Mouse (Mus musculus): ENCODE data around the gene Wfdc16. TPM values are rescaled to one million over a fixed set of nuclear protein-coding genes. Genes with fewer than 3 reads are reported as not detected.

Wfdc16 gene
- polyA plus RNA-seq (2016; fragmentation: Nextera tagmentation; extraction: Ambion mirVana): not detected in 2 replicates

DNA sequence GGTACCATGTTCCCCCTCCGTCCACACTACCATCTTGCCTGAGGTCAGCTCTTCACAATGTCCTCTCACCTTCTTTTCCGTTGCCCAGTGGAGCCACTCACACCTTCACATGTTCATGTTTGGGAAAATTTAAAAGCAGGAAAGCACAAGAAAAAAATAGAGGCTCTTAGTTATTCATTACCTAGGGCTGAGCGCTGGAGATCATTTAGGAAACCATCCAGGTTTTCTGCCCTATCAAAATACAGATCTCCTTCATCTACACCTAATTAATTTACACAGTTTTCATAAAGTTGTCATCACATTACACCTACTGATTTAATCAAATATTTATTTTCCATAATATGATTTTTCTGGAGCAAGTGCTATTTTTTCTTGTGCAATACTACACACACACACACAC is at the start of gene Wfdc16:
Wfdc16 (minus strand) TSS at position 101 of the 400 bp plus-strand sequence.
- whole genome bisulfite sequencing (ENCODE audit: insufficient replicate concordance): 72% methylated on average over 3 of the region's 3 CpGs
- Histone ChIP-seq H3K27ac (no peak within 1 kb of the TSS), H3K36me3 (no peaks in the 10 kb centered on the region), H3K4me3 (no peak within 1 kb of the TSS), H3K9me3 (replicated peaks) (no peaks in the 10 kb centered on the region; the same call in 1 of the 2 replicates), H3K4me2 (no peak within 1 kb of the TSS), H3K9ac (no peak within 1 kb of the TSS), H3K27me3 (replicated peaks) (no peaks in the 10 kb centered on the region), H3K4me1 (no peaks in the 10 kb centered on the region)
- no peak for ATAC-seq

GRCm38 (mm10) chr2:164684807-164685206 is 46.2 kb upstream of the Wfdc16 start, which contains the start of gene Wfdc13:
Gene Wfdc13, plus strand, starts transcription at chr2:164685107.
- WGBS (ENCODE audit: insufficient replicate concordance): 53% methylated on average over 3 of the region's 3 CpGs
- Histone ChIP-seq H3K4me3 (no peak within 1 kb of the TSS), H3K36me3 (no peaks in the 10 kb centered on the region), H3K9ac (no peak within 1 kb of the TSS), H3K4me2 (no peak within 1 kb of the TSS), H3K4me1 (no peaks in the 10 kb centered on the region), H3K9me3 (replicated peaks) (no peaks in the 10 kb centered on the region), H3K27me3 (replicated peaks) (0 out of 2 replicates have a peak, but pooled peaks cover 6% of the 10 kb centered on the region), H3K27ac (no peak within 1 kb of the TSS)
- no peak for ATAC-seq

DNA sequence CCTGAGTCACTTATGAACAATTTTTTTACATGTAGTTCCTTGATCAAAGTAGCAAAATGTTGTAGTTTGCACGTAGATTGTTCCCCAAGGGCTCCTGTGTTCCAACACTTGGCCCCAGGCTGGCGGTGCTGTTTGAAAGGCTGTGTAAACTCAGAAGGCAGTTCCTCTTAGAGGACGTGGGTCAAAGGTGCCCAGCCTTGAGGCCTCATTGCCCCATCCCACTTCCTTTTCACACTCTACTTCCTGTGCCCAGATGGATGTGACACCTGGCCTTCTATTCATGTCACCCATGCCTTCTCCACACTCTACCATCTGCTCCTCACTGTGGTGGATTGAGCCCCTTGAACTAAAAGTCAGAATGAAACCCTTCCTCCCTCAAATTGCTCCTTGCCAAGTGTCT is 41.3 kb upstream of the Wfdc16 start:
- WGBS (ENCODE audit: insufficient replicate concordance): 35% methylated on average over 3 of the region's 3 CpGs
- ATAC-seq: no peak
- no peak overlapping the region for H3K27ac ChIP-seq

GRCm38 (mm10) chr2:164678848-164679625 is 40.4 kb upstream of the Wfdc16 start:
- 20% methylated on average over 19 of the region's 19 CpGs for WGBS (ENCODE audit: insufficient replicate concordance)
- Histone ChIP-seq H3K4me1 (peaks cover 7% of the 10 kb centered on the region; the same call in 1 of the 2 replicates), H3K9ac (no peak overlapping the region), H3K36me3 (no peaks in the 10 kb centered on the region), H3K27ac (no peak overlapping the region), H3K4me3 (peak overlapping the region; percentile 32), H3K4me2 (peak overlapping the region; percentile 54), H3K9me3 (replicated peaks) (no peaks in the 10 kb centered on the region), H3K27me3 (replicated peaks) (no peaks in the 10 kb centered on the region)
- ATAC-seq: peak; percentile 65

More for the DNA sequence above, 41.3 kb upstream of the Wfdc16 start:
- no peaks in the 10 kb centered on the region for H3K27me3 ChIP-seq (replicated peaks)
- H3K4me1 ChIP-seq: peaks cover 7% of the 10 kb centered on the region; the same call in 1 of the 2 replicates
- no peaks in the 10 kb centered on the region for H3K9me3 ChIP-seq (replicated peaks)
- no peak overlapping the region for H3K9ac ChIP-seq
- H3K36me3 ChIP-seq: no peaks in the 10 kb centered on the region
- no peak overlapping the region for H3K4me3 ChIP-seq
- no peak overlapping the region for H3K4me2 ChIP-seq

DNA sequence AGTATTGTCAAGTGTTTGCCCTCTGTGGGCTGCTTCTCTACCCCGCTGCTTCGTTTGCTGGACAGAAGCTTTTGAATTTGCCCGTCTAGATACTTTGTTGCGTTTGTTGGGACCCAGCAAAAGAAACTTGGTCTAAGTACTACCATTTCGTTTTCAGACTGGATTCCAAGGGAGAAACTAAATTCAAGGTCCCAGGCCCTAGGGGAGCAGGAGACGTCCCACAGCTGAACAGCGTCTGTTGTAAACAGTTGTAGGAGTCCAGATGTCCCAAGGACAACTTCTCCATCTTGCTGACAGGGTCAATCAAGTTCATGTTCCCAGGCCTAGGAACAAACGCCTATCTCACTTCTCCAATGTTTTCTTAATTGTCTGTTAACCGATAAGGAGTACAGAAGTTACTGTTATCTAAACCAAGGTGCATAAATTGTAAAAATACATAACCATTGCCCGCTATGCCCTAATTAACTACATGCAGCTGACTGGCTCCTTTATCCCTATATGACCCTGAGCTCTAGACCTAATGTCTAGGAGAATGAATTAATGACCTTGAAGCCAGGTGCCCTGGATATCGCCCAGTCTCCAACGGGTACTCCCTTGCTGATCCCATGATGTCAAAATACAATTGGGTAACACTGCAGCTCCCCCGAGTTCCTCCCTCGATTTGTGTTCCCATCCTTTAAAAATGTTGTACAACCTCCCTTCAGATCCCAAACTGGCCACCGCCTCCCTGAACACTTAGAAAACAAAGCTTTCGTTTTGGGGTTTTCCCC is 38.5 kb upstream of the Wfdc16 start:
- Histone ChIP-seq H3K4me3 (no peak overlapping the region), H3K4me2 (no peak overlapping the region)

GRCm38 (mm10) chr2:164676103-164676502 is 37.5 kb upstream of the Wfdc16 start:
- 66% methylated on average over 7 of the region's 7 CpGs for WGBS (ENCODE audit: insufficient replicate concordance)
- Histone ChIP-seq H3K27me3 (replicated peaks) (no peaks in the 10 kb centered on the region), H3K9me3 (replicated peaks) (no peaks in the 10 kb centered on the region), H3K36me3 (no peaks in the 10 kb centered on the region), H3K4me3 (no peak overlapping the region), H3K4me2 (no peak overlapping the region), H3K4me1 (peaks cover 7% of the 10 kb centered on the region; the same call in 1 of the 2 replicates), H3K9ac (no peak overlapping the region), H3K27ac (no peak overlapping the region)
- no peak for ATAC-seq

More for the DNA sequence above, 38.5 kb upstream of the Wfdc16 start:
- no peak overlapping the region for H3K9ac ChIP-seq
- peaks cover 7% of the 10 kb centered on the region; the same call in 1 of the 2 replicates for H3K4me1 ChIP-seq
- H3K27me3 ChIP-seq (replicated peaks): no peaks in the 10 kb centered on the region
- ATAC-seq: no peak
- no peaks in the 10 kb centered on the region for H3K9me3 ChIP-seq (replicated peaks)
- H3K36me3 ChIP-seq: no peaks in the 10 kb centered on the region
- WGBS (ENCODE audit: insufficient replicate concordance): 66% methylated on average over 16 of the region's 16 CpGs
- H3K27ac ChIP-seq: no peak overlapping the region

DNA sequence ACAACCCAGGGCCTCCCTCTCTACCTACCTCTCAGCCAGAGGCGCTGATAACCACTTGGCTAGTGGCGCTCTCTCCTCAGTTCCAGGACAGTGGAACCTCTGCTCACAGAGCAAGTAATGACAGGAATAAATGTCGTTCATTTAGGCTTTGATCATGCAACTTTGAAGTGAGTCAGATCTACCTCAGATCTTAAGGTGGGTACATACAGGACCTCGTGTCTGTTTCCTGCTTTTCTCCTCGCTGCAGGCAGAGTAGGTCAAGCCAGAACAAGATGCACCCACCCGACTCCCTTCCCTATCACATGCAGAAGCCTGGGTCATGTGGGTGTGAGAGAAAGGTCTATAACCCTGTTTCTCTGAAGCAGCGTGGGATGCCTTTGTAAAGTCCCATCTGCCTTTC is 35.4 kb upstream of the Wfdc16 start, which contains the start of gene Wfdc11:
Wfdc11 (minus strand) TSS at position 101 of the 400 bp plus-strand sequence.
- Histone ChIP-seq H3K36me3 (no peaks in the 10 kb centered on the region), H3K4me2 (no peak within 1 kb of the TSS), H3K4me3 (no peak within 1 kb of the TSS), H3K4me1 (0 out of 2 replicates have a peak, but pooled peaks cover 4% of the 10 kb centered on the region), H3K27me3 (replicated peaks) (no peaks in the 10 kb centered on the region), H3K9ac (no peak within 1 kb of the TSS), H3K27ac (no peak within 1 kb of the TSS), H3K9me3 (replicated peaks) (no peaks in the 10 kb centered on the region)
- ATAC-seq: no peak
- WGBS (ENCODE audit: insufficient replicate concordance): 59% methylated on average over 7 of the region's 7 CpGs

DNA sequence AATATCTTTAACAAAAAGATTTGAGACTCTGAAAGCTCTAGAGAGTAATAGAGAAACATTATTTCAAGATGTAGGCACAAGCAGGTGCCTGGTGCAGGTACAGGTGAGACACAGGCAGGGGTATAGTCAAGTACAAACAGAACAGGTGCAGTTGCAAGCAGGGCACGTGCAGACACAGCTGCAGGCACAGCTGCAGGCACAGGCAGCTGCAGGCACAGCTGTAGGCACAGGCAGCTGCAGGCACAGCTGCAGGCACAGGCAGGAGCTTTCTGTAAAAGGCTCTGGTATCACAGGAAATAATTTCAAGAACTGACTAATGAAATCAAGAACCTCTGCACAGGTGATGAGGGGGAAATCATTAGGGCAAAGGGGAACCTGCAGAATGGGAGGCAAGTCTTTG is 32.3 kb upstream of the Wfdc16 start:
- no peaks in the 10 kb centered on the region for H3K36me3 ChIP-seq
- no peak for ATAC-seq
- no peaks in the 10 kb centered on the region for H3K4me1 ChIP-seq
- H3K9me3 ChIP-seq (replicated peaks): peaks cover 7% of the 10 kb centered on the region; the same call in 1 of the 2 replicates
- no peak overlapping the region for H3K27ac ChIP-seq
- no peak overlapping the region for H3K9ac ChIP-seq
- no peak overlapping the region for H3K4me2 ChIP-seq
- no peaks in the 10 kb centered on the region for H3K27me3 ChIP-seq (replicated peaks)
- 13% methylated on average over 1 of the region's 1 CpGs for WGBS (ENCODE audit: insufficient replicate concordance)
- no peak overlapping the region for H3K4me3 ChIP-seq

DNA sequence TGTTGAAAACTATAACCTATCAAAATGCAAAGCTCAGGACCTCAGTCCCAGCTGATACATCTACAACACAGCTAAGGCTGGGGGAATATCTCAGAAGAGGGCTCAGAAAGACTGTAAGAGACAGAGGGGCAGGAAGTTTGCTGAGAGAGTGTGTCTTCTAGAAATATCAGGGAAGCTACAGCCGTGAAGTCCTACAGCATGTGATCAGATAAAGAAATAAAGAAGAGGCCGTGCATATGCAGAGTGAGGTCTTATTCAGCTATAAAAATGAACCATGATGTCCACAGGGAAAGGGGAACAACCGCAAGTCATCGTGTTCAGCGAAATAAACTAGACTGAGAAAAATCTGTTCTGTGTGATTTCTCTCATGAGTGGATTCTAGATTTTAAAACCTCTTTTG is 31.7 kb upstream of the Wfdc16 start:
- ATAC-seq: no peak
- Histone ChIP-seq H3K9ac (no peak overlapping the region), H3K4me3 (no peak overlapping the region), H3K4me2 (no peak overlapping the region), H3K27ac (no peak overlapping the region), H3K27me3 (replicated peaks) (no peaks in the 10 kb centered on the region), H3K36me3 (no peaks in the 10 kb centered on the region), H3K9me3 (replicated peaks) (peaks cover 7% of the 10 kb centered on the region; the same call in 1 of the 2 replicates), H3K4me1 (no peaks in the 10 kb centered on the region)
- WGBS (ENCODE audit: insufficient replicate concordance): 61% methylated on average over 5 of the region's 5 CpGs

DNA sequence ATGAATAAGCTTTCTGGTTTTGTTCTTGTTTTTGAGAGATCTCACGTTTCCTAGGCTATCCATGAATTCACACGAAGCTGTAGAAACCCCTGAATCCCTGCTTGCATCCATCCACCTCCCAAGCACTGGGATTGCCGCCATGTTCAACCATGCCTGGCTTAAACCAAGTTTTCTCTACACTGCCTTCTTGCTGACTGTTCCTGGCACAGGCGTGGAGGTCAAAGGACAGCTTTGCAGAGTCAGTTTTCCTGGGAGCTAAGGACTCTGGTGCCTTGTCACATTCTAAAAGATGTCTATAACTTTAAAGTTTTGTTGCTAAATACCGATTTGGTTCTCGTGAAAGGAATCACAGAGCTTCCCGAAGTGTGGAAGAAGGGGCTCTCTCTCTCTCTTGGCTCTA is 26.3 kb upstream of the Wfdc16 start:
- peaks cover 7% of the 10 kb centered on the region; the same call in 1 of the 2 replicates for H3K9me3 ChIP-seq (replicated peaks)
- H3K4me1 ChIP-seq: no peaks in the 10 kb centered on the region
- H3K27me3 ChIP-seq (replicated peaks): no peaks in the 10 kb centered on the region
- H3K4me2 ChIP-seq: no peak overlapping the region
- 64% methylated on average over 7 of the region's 7 CpGs for WGBS (ENCODE audit: insufficient replicate concordance)
- H3K4me3 ChIP-seq: no peak overlapping the region
- H3K27ac ChIP-seq: no peak overlapping the region
- no peaks in the 10 kb centered on the region for H3K36me3 ChIP-seq
- no peak for ATAC-seq
- no peak overlapping the region for H3K9ac ChIP-seq

DNA sequence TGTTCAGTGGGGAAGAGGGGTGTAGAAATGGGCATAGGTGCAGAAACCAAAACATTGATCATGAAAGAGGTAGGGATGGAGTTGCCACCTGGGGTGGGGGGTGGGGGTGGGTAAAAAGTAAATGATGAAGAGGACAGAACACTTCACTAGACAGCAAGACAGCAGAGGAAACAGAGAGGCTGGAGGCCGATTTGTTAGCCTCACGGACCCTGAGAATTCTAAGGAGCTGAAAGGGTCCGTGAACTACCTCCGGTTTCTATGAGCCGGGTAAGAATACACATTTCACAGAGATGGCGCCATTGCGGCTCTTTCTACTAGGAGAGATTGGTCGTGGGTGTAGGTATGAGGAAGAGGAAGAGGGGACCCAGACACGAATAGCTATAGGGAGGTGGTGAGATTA is 17.9 kb upstream of the Wfdc16 start, which contains the start of gene Wfdc9:
Wfdc9 (minus strand) TSS at position 101 of the 400 bp plus-strand sequence.
- ATAC-seq: no peak
- 67% methylated on average over 9 of the region's 9 CpGs for WGBS (ENCODE audit: insufficient replicate concordance)

DNA sequence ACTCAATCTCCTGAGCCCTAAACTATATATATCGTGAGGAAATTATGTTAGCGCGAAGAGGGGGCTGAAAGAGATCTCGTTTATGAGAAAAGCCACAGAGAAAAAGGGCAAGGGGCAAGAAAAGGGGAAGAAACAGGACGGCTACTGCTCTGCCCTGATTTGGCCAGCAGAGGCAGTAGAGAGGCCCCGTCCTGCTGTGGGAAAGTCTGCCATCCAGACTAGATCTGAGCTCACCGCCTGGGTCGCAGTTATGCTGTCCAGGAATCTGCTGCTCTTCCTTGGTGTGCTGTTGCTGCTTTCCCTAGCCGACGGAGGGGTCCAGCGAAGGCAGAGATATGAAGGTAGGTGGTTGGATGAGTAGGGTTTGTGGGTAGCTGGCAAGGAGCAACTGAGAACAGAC is 17.3 kb upstream of the Wfdc16 start, which contains the start of gene Wfdc10:
Wfdc10 (plus strand) TSS at position 189 of the 400 bp plus-strand sequence.
- Histone ChIP-seq H3K36me3 (no peaks in the 10 kb centered on the region), H3K9me3 (replicated peaks) (no peaks in the 10 kb centered on the region), H3K4me1 (no peaks in the 10 kb centered on the region), H3K27me3 (replicated peaks) (peaks cover 11% of the 10 kb centered on the region; the same call in 1 of the 2 replicates), H3K4me2 (no peak within 1 kb of the TSS), H3K9ac (no peak within 1 kb of the TSS), H3K4me3 (no peak within 1 kb of the TSS), H3K27ac (no peak within 1 kb of the TSS)
- WGBS (ENCODE audit: insufficient replicate concordance): 7% methylated on average over 11 of the region's 11 CpGs
- ATAC-seq: no peak

More for the DNA sequence above, 17.9 kb upstream of the Wfdc16 start, which contains the start of gene Wfdc9:
- H3K4me2 ChIP-seq: no peak within 1 kb of the TSS
- H3K9ac ChIP-seq: no peak within 1 kb of the TSS
- H3K4me3 ChIP-seq: no peak within 1 kb of the TSS
- no peak within 1 kb of the TSS for H3K27ac ChIP-seq
- peaks cover 11% of the 10 kb centered on the region; the same call in 1 of the 2 replicates for H3K27me3 ChIP-seq (replicated peaks)
- H3K4me1 ChIP-seq: no peaks in the 10 kb centered on the region
- H3K36me3 ChIP-seq: no peaks in the 10 kb centered on the region
- no peaks in the 10 kb centered on the region for H3K9me3 ChIP-seq (replicated peaks)

Data from liver, embryonic 12.5 days (tissue).